Mouse (Mus musculus): ENCODE data around the gene Tmem163. TPM values are rescaled to one million over a fixed set of nuclear protein-coding genes. Genes with fewer than 3 reads are reported as not detected.

Gene Tmem163
- total RNA-seq, 2 experiments from 2014 or later = 2.1 TPM; not detected in 1

DNA sequence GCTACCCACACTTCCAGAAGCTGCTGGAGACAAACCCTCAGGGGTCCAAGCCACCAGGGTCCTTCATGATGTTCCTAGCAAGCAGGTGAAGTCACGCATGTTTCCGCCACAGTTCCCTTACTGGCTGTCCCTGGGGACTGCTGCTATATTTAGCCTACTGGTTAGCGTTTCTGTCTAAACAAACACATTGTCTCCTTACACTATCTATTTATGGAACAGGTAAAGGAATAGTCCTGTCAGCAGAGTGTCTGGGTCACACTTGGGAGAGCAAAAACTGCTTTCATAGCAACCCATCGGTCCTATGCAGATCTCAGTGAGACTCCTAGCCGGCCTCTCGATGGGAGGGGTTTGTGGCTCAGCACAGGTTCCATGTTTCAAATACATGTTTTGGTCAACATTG lies 168.0 kb downstream of the Tmem163 start:
- no peak for ATAC-seq (replicated peaks; ENCODE audit: low FRiP score, poor library complexity, severe bottlenecking)

- ATAC-seq (replicated peaks; ENCODE audit: low FRiP score, poor library complexity, severe bottlenecking) = no peak
These were observed 170.4 kb downstream of the Tmem163 start for GRCm38 (mm10) chr1:127508921-127509320.

DNA sequence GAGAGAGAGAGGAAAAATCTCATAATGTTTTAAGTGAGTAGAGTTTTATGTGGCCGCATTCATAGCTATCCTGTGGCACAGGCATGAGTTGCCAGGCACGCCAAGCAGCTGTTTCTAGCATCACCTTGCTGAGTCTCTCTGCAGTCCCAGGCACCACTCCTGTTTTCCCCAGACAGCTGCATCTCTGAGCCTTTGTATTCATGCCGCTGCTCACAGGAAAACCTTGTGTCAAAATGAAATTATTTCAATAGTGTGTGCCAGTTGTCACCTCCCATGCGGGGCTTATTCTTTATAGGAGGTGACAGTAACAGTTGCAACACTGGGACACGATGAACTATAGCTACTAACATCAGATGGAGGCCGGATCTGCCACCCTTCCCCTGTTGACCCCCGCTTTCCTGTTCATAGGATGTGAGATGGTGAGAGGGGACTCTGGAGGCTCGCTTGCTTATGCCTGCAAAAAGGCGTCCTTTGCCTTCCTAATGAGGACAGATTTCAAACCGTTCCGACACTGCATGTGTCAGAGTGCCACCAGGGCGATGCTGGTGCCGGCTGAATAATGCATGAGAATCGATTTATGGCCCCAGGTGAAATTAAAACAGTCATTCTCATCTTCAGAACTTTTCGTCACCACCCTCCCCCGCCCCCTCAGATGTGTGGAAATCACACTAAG lies 171.1 kb downstream of the Tmem163 start:
- no peak for ATAC-seq (replicated peaks; ENCODE audit: low FRiP score, poor library complexity, severe bottlenecking)

- ATAC-seq (replicated peaks; ENCODE audit: low FRiP score, poor library complexity, severe bottlenecking) = no peak
These were observed 172.2 kb downstream of the Tmem163 start for GRCm38 (mm10) chr1:127507042-127507650.

DNA sequence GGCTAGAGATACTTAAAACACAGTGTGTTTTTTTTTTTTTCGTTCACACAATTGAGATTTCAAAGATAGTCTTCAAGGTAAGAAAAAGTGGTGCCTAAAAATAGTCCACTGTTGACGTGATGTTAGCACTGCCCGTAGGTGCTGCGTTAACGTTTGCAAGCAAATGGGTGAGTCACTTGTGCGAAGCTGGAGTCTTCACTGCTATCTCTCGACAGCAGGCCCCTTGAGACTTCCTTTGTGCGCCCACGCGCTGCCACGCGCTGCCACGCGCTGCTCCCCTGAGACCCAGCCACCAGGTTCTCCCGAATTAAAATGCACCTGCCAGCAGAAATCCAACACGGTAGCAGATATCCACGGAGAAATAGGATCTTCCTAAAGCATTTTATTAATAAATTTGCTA lies 178.6 kb downstream of the Tmem163 start:
- ATAC-seq (replicated peaks; ENCODE audit: low FRiP score, poor library complexity, severe bottlenecking) = no peak

- no peak for ATAC-seq (replicated peaks; ENCODE audit: low FRiP score, poor library complexity, severe bottlenecking)
These were observed 179.1 kb downstream of the Tmem163 start for GRCm38 (mm10) chr1:127500219-127500618.

- no peak for ATAC-seq (replicated peaks; ENCODE audit: low FRiP score, poor library complexity, severe bottlenecking)
These were observed 180.6 kb downstream of the Tmem163 start for GRCm38 (mm10) chr1:127498746-127499145.

DNA sequence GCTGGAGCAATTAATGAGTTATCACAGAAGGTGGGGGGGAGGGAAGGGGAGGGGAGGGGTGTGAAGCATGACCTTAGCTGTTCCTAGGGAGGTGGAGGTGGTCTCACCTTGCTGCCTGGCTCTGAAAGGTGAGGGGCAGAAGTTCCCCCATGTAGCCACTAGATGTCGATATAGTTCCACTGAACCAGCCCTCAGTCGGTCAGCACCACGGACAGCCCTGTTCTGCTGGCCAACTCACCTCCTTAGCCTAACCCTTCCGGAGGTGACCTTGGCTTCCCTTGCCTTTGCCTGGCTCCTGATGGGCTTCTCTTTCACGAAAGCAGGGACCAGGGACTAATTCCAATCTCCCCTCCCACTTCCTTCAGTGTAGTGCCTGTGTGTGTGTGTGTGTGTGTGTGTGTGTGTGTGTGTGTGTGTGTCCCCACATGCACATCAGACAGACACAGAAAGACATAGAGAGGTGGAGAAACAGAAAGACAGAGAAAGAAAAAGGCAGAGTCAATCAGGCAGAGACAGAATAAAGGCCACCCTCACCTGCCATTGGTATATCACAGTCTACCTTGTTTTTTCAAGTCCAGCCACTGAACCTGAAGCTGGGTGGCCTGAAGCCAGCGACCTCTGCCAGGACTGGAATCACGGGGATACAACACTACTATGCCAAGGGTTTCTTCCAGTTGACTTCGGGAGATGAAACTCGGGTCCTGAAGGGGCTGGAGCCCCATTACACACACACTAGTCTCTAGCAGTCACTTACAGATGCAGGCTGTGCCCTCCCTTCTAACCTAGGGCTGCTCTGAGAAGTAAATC lies 182.4 kb downstream of the Tmem163 start:
- no peak for ATAC-seq (replicated peaks; ENCODE audit: low FRiP score, poor library complexity, severe bottlenecking)

DNA sequence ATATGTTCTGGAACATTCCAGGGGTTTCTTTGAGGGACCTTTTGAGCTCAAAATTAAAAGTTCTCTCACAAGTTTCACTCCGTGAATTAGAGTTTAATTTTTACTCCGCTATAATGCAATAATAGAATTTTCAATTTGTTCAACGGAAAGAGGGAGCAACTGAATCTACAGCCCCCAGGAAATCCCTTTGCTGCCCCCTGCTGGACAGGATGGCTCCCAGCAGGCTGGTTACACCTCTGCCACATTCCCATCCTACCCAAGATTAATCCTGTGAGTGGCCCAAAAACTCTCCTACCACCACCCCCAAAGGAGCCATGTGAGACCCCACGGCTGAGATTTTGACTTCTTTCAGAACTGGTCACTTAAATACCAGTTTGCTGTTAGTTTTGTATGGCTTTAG lies 192.2 kb downstream of the Tmem163 start:
- ATAC-seq (replicated peaks; ENCODE audit: low FRiP score, poor library complexity, severe bottlenecking) = no peak

- ATAC-seq (replicated peaks; ENCODE audit: low FRiP score, poor library complexity, severe bottlenecking) = peak; percentile 61; the same call in 1 of the 2 replicates
These were observed 194.5 kb downstream of the Tmem163 start for GRCm38 (mm10) chr1:127484826-127485225.

DNA sequence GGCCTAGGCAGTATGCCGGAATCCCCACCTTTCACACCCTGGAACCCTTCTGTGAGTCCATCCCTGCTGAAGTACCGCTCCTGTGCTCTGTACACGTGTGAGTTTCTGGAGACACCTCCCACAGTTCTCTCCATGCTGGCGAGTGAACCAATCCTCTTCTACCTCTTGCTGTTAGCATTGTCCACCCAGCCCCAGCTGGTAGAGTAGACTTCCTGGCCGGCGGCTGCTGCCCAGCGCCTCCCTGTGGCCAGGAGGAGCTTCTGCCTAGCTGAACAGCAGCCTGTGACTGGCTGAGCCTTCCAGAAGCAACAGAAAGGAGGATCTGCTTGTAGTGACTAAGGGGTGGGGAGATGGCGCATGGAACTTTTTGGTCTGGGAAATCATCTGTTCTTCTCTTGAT lies 195.2 kb downstream of the Tmem163 start:
- ATAC-seq (replicated peaks; ENCODE audit: low FRiP score, poor library complexity, severe bottlenecking) = no peak

GRCm38 (mm10) chr1:127482911-127483310 lies 196.4 kb downstream of the Tmem163 start:
- no peak for ATAC-seq (replicated peaks; ENCODE audit: low FRiP score, poor library complexity, severe bottlenecking)

DNA sequence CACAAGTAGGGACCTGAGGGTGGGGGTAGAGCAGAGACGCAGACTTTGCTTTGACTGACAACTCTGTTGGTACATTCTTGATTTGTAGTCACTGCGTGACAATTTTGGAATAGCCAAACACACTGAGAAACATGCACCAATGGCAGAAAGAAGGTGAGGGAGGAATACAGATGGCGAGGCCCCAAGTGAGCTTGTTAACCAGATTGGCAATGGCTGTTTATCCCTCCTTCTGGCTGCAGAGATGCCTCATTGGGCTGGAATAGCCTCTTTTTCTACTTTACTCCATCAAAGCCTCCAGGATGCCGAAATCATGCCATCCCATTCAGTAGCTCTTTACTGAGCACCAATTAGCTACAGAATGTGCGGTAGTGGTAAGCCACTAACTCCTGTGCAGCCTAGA lies 203.6 kb downstream of the Tmem163 start:
- no peak for ATAC-seq (replicated peaks; ENCODE audit: low FRiP score, poor library complexity, severe bottlenecking)

DNA sequence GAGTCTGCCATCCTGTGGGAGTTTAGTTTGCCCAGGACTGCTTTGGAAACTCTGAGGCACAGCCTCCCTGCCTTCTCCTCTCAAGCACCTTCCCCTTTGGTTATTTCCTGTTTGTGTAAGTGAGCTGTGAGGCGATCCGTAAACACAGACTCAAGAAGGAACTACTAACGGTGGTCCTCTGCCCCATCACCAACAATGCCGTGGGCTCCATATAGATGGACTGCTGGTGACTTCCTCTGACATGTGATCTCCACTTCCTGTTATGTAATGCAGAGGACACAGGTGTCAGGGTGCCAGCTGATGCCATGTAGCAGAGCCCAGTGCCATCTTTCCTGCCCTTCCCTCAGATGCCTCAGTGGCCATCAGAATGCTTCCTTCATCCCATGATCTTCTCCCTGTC lies 209.2 kb downstream of the Tmem163 start:
- no peak for ATAC-seq (replicated peaks; ENCODE audit: low FRiP score, poor library complexity, severe bottlenecking)

GRCm38 (mm10) chr1:127467238-127467637 lies 212.1 kb downstream of the Tmem163 start:
- no peak for ATAC-seq (replicated peaks; ENCODE audit: low FRiP score, poor library complexity, severe bottlenecking)

GRCm38 (mm10) chr1:127465292-127465691 lies 214.1 kb downstream of the Tmem163 start:
- no peak for ATAC-seq (replicated peaks; ENCODE audit: low FRiP score, poor library complexity, severe bottlenecking)

DNA sequence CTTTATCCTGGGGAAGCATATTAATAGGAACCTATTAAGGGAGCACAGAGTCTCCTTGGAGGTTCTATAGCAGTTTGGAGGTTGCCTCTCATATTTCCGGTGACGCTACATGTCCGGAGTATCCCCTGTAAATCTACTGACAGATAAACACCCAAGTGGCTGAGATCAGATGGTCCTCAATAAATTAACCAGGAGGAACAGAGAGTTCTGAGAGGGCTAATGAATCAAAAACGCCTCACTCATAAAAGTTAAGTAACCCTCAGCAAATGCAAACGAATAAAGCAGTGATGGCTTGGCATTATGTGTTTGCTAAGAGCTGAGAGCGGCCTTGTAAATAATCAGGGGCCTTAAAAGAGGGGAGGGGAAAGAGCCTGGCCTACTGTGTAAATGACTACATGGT lies 215.3 kb downstream of the Tmem163 start:
- ATAC-seq (replicated peaks; ENCODE audit: low FRiP score, poor library complexity, severe bottlenecking) = no peak

GRCm38 (mm10) chr1:127461017-127461416 lies 218.3 kb downstream of the Tmem163 start:
- no peak for ATAC-seq (replicated peaks; ENCODE audit: low FRiP score, poor library complexity, severe bottlenecking)

- ATAC-seq (replicated peaks; ENCODE audit: low FRiP score, poor library complexity, severe bottlenecking) = no peak
These were observed 219.8 kb downstream of the Tmem163 start for GRCm38 (mm10) chr1:127459576-127459975.

- ATAC-seq (replicated peaks; ENCODE audit: low FRiP score, poor library complexity, severe bottlenecking) = no peak
These were observed 220.3 kb downstream of the Tmem163 start for GRCm38 (mm10) chr1:127459015-127459451.

DNA sequence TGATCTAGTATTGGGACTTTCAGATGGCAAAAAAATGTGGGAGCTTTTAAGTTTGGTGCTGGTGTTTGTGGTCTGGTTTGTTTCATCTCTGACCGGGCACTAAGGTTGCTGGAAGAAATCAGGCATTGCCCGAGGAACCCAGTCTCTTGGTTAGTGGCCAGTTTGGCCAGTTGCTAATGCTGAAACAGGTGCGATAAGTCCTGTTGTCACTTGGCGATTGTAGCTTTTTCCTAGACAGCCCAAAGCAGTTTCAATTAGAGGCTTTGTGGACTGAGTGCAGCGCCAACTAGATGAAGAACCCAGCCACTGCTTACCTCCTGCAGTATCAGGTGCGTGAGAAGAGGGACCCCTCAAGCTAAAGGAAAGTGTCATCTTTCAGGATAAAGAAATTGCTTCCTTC lies 226.0 kb downstream of the Tmem163 start:
- ATAC-seq (replicated peaks; ENCODE audit: low FRiP score, poor library complexity, severe bottlenecking) = no peak

Data from erythroid progenitor cell, adult 5-6 weeks (primary cell).